Mouse (Mus musculus): Measurements from ENCODE around the gene Id2.

- TF ChIP-seq POLR2A (IDR thresholded peaks at IDR 0.05; ENCODE audit: extremely low read depth, insufficient read depth, low read length) (no peak), CTCF (IDR thresholded peaks at IDR 0.05; ENCODE audit: low read depth, low read length) (no peak)
Measured at GRCm38 (mm10) chr12:25127629-25128028, 30.7 kb upstream of the Id2 start.

All from liver, adult 2 months (tissue).